Mouse (Mus musculus) forebrain, embryonic 13.5 days (tissue): ENCODE data around the gene Zc2hc1c. TPM values are rescaled to one million over a fixed set of nuclear protein-coding genes. Genes with fewer than 3 reads are reported as not detected.
"Not testable (repeated sequence)": the region's sequence is repeated elsewhere in the genome, so short reads cannot be mapped to it uniquely, and the experiment has no call there.

Source experiments
- ATAC-seq: fragments of 200-750 bp; cut with Nextera tagmentation; 2 replicates; pipeline ENCODE4 v1.8.0; 2017
- H3K27ac ChIP-seq: fragments of 300-500 bp; sonication (generic); 2 replicates; pipeline ENCODE4 v1.5.1; 2015; ENCODE audit warnings: inconsistent platforms, mild to moderate bottlenecking, moderate library complexity
- H3K27me3 ChIP-seq: fragments of 300-500 bp; sonication (generic); 2 replicates; pipeline ENCODE4 v1.6.1; 2015; ENCODE audit warnings: mild to moderate bottlenecking, inconsistent platforms
- H3K36me3 ChIP-seq: fragments of 300-500 bp; sonication (generic); 2 replicates; pipeline ENCODE4 v1.6.1; 2015; ENCODE audit warnings: mild to moderate bottlenecking, inconsistent platforms; ENCODE audit not compliant: poor library complexity, severe bottlenecking
- H3K4me1 ChIP-seq: fragments of 300-500 bp; sonication (generic); 2 replicates; pipeline ENCODE4 v1.6.1; 2015; ENCODE audit warnings: inconsistent platforms
- H3K4me2 ChIP-seq: fragments of 300-500 bp; sonication (generic); 2 replicates; pipeline ENCODE4 v1.6.1; 2015; ENCODE audit warnings: inconsistent platforms, mild to moderate bottlenecking, moderate library complexity
- H3K4me3 ChIP-seq: fragments of 300-500 bp; sonication (generic); 2 replicates; pipeline ENCODE4 v1.5.1; 2015; ENCODE audit warnings: mild to moderate bottlenecking, inconsistent platforms
- H3K9ac ChIP-seq: fragments of 300-500 bp; sonication (generic); 2 replicates; pipeline ENCODE4 v1.6.1; 2015; ENCODE audit warnings: mild to moderate bottlenecking, inconsistent platforms
- H3K9me3 ChIP-seq: fragments of 300-500 bp; sonication (generic); replicated peaks from 2 replicates; pipeline ENCODE4 v1.6.1; 2016; ENCODE audit warnings: inconsistent platforms
- WGBS: fragments of 180-500 bp; shearing (Covaris S2); methylation state at CpG from one replicate; pipeline ENCODE4 v1.1.7; 2015; 5-methylcytosine and 5-hydroxymethylcytosine counted together
- polyA plus RNA-seq: library from polyadenylated mRNA; unstranded; fragments of >200 nt; fragmentation: Nextera tagmentation; extraction: Ambion mirVana; gene quantifications from 2 replicates; pipeline ENCODE4 v1.2.1, GENCODE M21; 2015

Gene Zc2hc1c
- polyA plus RNA-seq, 1 experiment from 2014 or later: 1.0 TPM

DNA sequence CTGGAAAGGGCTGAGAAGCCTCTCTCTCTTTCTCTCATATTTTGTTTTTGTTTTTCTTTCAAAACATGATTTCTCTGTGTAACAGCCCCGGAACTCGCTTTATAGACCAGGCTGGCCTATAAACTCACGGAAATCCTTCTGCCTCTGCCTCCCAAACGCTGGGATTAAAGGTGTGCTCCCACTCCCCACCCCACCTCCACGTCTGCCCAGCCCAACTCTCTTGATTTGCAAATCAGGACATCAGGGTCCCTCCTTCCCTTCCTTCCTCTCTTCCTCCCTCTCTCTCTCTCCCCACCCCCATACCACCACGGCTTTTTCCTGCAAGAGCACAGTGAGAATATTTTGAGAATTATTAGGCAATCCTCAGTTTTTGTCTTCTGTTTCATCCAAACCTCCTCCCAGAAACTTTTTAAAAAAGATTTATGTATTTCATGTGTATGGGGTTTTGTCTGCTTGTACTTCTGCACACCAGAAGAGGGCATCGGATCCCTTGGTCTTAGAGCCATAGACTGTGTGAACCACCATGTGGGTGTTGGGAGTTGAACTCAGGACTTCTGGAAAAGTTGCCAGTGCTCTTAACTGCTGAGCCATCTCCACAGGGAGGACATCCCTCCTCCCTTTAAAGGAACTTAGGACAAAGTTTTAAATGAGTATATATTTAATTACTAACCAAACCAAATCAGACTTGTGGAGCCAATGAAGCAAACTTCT is 17.1 kb upstream of the Zc2hc1c start:
- WGBS: 79% methylated on average over 7 of the region's 7 CpGs

DNA sequence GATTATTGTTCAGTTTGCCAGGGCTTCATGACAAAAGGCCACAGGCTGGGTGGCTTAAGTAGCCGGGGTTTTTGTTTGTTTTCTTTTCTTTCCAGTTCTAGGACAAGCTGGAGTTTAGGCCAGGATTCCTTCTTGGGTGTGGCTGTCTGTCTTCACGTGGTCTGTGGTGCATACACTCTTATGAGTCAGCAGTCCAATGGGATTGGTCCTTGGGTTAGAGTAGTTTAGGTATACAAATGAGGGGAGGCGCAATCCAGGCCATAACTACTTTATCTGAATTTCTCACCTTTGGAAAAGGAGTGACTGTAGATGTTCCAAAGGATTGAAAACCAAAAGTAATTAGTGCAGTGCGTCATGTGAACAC is 16.6 kb upstream of the Zc2hc1c start:
- Histone ChIP-seq H3K27ac (no peak overlapping the region), H3K4me1 (peaks cover 5% of the 10 kb centered on the region), H3K27me3 (no peaks in the 10 kb centered on the region), H3K4me3 (no peak overlapping the region), H3K36me3 (peaks cover 17% of the 10 kb centered on the region), H3K9ac (no peak overlapping the region), H3K4me2 (no peak overlapping the region), H3K9me3 (no peaks in the 10 kb centered on the region)
- ATAC-seq: no peak
- WGBS: 74% methylated on average over 4 of the region's 4 CpGs

More for the DNA sequence above, 17.1 kb upstream of the Zc2hc1c start:
- no peak overlapping the region for H3K4me3 ChIP-seq
- no peak overlapping the region for H3K27ac ChIP-seq
- no peak overlapping the region for H3K4me2 ChIP-seq
- peaks cover 5% of the 10 kb centered on the region for H3K4me1 ChIP-seq
- H3K36me3 ChIP-seq: peaks cover 17% of the 10 kb centered on the region
- H3K9ac ChIP-seq: no peak overlapping the region
- ATAC-seq: no peak
- H3K27me3 ChIP-seq: no peaks in the 10 kb centered on the region
- H3K9me3 ChIP-seq: no peaks in the 10 kb centered on the region

DNA sequence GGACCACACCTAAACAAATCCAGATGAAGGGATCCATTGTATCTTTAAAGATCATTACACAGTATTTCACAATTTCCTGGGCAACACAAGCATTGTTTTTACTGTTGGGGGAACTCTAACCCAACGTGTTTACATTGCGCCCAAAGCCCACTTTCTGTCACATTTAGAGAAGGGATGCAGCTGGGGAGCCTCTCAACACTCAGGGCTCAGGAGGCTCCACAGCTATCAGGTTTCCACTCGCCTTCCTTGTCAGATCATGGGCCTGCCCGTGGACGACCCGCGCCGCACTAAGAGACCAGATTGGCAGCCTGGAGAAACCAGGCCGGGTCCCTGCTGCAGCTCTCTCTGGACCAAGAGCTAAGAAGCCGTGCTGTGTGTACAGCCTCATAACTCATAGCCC is 14.9 kb upstream of the Zc2hc1c start:
- Histone ChIP-seq H3K4me3 (no peak overlapping the region), H3K27me3 (no peaks in the 10 kb centered on the region), H3K4me2 (no peak overlapping the region), H3K4me1 (peaks cover 5% of the 10 kb centered on the region), H3K36me3 (peaks cover 7% of the 10 kb centered on the region; the same call in 1 of the 2 replicates), H3K27ac (no peak overlapping the region), H3K9me3 (no peaks in the 10 kb centered on the region), H3K9ac (no peak overlapping the region)
- 91% methylated on average over 10 of the region's 10 CpGs for whole genome bisulfite sequencing
- no peak for ATAC-seq

DNA sequence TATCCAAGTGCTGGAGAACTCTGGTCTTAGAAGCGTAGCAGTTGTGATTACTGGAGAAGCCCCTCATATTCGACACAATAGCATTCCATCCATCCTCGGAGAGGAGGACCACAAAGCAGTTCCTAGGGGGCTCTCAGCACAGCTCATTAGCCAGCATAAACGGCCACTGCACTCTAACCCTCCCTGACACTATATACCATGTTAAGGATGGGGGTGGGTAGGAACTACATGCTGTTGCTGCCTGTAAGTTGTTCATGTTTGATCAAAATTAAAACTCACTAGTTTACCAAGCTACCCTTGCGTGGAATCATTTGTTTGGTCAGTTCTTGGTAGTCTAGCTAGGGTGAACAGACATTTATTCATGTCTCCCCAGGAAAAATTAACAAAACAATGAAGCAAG is 12.1 kb upstream of the Zc2hc1c start:
- 55% methylated on average over 5 of the region's 5 CpGs for WGBS

DNA sequence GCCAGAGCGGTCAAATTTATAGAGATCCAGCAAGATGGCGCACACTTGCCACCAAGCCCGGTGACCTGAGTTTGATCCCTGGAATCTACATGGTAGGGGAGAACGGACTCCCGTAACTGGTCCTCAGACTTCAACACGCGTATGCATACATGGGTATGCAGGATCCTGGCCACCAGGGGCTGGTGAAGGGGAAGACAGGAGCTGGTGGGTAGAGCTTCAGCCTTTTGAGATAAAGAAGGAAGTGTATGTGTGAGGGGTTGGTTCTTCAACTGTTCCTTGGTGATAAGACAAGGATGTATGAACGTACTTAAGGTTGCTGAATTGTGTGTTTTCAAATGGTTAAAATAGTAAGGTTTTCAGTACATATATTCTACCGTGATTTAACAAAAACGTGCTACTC is 9.5 kb upstream of the Zc2hc1c start:
- no peaks in the 10 kb centered on the region for H3K27me3 ChIP-seq
- no peaks in the 10 kb centered on the region for H3K9me3 ChIP-seq
- no peak overlapping the region for H3K9ac ChIP-seq
- 93% methylated on average over 10 of the region's 10 CpGs for WGBS
- H3K27ac ChIP-seq: no peak overlapping the region
- ATAC-seq: no peak
- H3K4me3 ChIP-seq: no peak overlapping the region
- H3K36me3 ChIP-seq: peaks cover 7% of the 10 kb centered on the region; the same call in 1 of the 2 replicates
- no peak overlapping the region for H3K4me2 ChIP-seq
- H3K4me1 ChIP-seq: peaks cover 15% of the 10 kb centered on the region

More for the DNA sequence above, 12.1 kb upstream of the Zc2hc1c start:
- no peak for ATAC-seq
- Histone ChIP-seq H3K4me1 (peaks cover 12% of the 10 kb centered on the region), H3K36me3 (peaks cover 7% of the 10 kb centered on the region; the same call in 1 of the 2 replicates), H3K4me3 (no peak overlapping the region), H3K9ac (no peak overlapping the region), H3K27me3 (no peaks in the 10 kb centered on the region), H3K9me3 (no peaks in the 10 kb centered on the region), H3K27ac (no peak overlapping the region), H3K4me2 (no peak overlapping the region)

DNA sequence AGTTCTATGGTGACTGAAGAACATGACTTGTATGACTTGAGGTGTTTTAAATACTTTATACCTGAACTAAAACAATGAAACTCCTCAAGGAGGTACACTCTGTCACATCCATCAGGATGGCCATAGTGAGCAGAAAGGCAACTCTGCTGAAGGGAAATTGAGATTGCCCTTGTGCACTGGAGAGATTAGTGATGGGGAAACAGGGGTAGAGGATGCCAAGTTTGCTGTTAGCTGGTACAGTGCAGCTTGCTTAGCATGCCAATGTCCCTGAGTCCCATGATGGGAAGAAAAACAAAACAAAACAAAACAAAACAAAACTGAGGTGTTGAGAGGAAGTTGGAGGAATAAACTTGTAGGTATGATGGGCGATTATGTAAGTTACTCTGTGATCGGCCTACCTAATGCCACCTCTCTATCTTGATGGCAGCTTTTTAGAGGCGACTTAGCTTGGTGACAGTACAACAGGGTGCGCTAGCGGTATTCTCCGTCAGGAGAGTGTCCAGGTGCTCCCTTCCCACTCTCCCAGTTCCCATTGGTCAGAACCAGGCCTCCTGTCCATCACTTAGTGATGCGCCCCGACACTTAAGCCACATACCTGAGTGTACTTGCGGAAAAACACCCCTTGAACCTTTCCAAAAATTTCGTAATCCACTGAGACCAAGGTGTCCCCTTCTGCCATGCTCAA is 8.9 kb upstream of the Zc2hc1c start:
- Histone ChIP-seq H3K36me3 (peaks cover 6% of the 10 kb centered on the region; the same call in 1 of the 2 replicates), H3K27ac (0 out of 2 replicates have a peak overlapping the region, but pooled peaks have one; percentile 72), H3K4me2 (peak overlapping the region; percentile 86), H3K4me1 (peaks cover 15% of the 10 kb centered on the region), H3K9me3 (no peaks in the 10 kb centered on the region), H3K4me3 (peak overlapping the region; percentile 81), H3K9ac (peak overlapping the region; percentile 90), H3K27me3 (no peaks in the 10 kb centered on the region)
- peak; percentile 44; the same call in 1 of the 2 replicates for ATAC-seq
- 9% methylated on average over 10 of the region's 10 CpGs for WGBS

DNA sequence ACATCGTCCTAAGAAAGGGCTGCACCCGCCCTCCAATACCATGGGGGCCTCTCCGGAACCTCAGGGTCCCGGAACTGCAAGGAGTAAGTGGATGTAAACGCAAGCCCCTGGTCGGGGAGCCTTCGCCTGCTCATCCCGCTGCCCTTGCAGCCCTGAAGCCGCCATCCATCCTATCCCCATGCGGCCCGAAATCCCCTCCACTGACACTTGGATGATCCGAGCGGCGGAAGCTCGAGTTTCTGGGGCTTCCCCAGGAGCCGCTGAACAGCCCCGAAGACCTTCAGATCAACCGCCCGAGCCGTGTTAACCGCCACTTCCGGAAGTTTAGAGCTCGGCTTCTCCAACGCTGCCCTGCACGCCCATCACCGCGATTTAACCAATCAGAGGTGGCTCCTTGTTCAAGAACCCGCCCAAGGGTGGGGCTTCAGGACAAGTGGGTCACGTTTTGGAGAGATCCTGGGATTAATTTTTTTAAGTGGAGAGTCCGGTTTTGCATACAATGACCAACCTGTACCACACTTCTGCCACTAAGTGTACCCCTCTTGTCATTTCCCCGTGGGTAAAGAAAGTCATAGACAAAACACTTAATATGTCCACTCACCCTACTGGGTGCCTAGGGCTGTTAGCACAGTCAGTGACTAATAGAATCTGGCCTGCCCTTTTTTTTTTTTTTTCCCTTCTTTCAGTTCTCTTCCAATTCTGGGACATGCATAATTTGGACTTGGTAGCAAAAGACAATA is 8.1 kb upstream of the Zc2hc1c start:
- Histone ChIP-seq H3K27ac (peak overlapping the region; percentile 72; the same call in 1 of the 2 replicates), H3K27me3 (no peaks in the 10 kb centered on the region), H3K4me3 (peak overlapping the region; percentile 81), H3K36me3 (no peaks in the 10 kb centered on the region), H3K4me1 (peaks cover 15% of the 10 kb centered on the region), H3K9me3 (no peaks in the 10 kb centered on the region), H3K4me2 (peak overlapping the region; percentile 86), H3K9ac (peak overlapping the region; percentile 90)
- WGBS: under 1% methylated on average over 31 of the region's 31 CpGs
- peak; percentile 99 for ATAC-seq

DNA sequence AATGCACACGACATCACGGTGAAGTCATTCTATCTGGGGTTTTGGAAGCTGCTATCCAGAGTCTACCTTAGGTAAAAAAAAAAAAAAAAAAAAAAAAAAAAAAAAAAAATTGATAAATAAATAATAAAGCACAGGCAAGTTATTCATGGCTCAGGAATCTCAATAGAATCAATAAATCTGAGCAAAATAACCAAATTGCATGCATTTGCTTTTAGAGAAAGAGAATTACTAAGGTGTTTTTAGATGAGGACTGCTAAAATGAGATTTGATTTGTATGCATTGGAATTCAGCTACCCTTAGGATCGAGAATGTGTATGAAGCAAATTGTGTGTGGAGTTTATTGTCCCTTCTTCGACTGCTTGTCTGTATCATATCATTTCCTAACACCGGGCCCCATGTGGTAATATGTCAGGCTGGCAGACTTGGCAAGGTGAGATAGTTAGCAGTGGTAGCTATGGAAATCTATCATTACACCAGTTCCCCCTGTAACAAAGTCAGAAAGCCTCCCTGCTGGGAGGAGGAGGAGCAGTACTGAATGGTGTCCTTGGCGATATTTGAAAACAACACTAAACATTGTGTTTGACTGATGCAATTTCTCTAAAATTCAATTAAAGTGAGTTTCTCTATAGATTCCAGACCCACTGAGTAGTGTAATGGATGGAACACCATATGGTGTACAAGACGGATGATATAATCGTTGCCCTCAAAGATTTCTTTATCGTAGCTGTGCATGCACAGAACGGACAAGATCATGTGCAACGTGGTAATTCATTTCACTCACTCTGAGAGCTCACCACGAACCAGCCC is 7.3 kb upstream of the Zc2hc1c start:
- WGBS: 48% methylated on average over 12 of the region's 12 CpGs
- Histone ChIP-seq H3K27me3 (no peaks in the 10 kb centered on the region), H3K9ac (no peak overlapping the region), H3K9me3 (no peaks in the 10 kb centered on the region), H3K4me2 (peak overlapping the region; percentile 86), H3K4me3 (peak overlapping the region; percentile 81), H3K4me1 (peaks cover 15% of the 10 kb centered on the region), H3K36me3 (no peaks in the 10 kb centered on the region), H3K27ac (peak overlapping the region; percentile 40; the same call in 1 of the 2 replicates)
- ATAC-seq: no peak; the same call in 1 of the 2 replicates

DNA sequence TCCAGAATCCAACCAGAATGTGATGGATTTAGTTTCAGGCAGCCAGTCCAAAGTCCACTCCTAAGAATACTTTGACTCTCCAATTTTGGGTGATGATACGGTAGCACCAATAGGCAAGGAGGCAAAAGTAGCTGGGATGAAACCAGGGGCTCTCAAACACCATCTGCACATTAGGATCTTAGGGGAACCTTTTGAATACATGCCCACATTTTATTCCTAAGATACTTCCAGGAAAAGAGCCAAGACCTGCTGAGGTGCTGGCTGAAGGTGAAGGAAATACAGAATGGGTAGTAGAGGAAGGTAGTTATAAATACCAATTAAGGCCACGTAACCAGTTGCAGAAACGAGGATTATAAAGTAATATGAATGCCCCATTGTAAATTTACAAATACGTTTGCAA is 6.6 kb upstream of the Zc2hc1c start:
- WGBS: 79% methylated on average over 2 of the region's 4 CpGs
- H3K4me2 ChIP-seq: peak overlapping the region; percentile 14; the same call in 1 of the 2 replicates
- H3K4me1 ChIP-seq: peaks cover 15% of the 10 kb centered on the region
- not testable (repeated sequence) for H3K27me3 ChIP-seq, ATAC-seq, H3K9me3 ChIP-seq, H3K9ac ChIP-seq, H3K4me3 ChIP-seq, H3K36me3 ChIP-seq
- peak overlapping the region; percentile 40; the same call in 1 of the 2 replicates for H3K27ac ChIP-seq

DNA sequence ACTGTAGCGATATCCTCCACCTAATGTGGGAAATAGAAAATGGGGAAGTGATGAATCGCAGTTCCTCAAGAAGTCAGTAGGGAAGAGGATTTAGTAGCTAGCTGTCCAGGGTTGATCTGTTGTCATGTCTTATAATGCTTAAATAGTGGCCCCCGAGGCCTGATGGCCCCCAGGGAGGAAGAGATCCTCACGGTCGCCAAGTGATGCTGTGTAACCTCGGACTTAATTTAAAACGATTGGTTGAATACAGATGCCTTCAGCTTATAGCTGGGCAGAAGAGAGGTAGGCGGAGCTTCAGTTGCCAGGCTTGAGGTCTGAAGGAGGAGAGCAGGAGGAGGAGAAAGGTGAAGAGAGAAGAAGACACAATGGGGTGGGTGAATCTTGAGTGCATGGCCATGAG is 4.1 kb upstream of the Zc2hc1c start:
- Histone ChIP-seq H3K4me3 (no peak overlapping the region), H3K27me3 (no peaks in the 10 kb centered on the region), H3K4me1 (peaks cover 24% of the 10 kb centered on the region), H3K27ac (no peak overlapping the region), H3K4me2 (no peak overlapping the region), H3K9ac (no peak overlapping the region), H3K36me3 (no peaks in the 10 kb centered on the region), H3K9me3 (no peaks in the 10 kb centered on the region)
- WGBS: 71% methylated on average over 8 of the region's 8 CpGs
- no peak for ATAC-seq

DNA sequence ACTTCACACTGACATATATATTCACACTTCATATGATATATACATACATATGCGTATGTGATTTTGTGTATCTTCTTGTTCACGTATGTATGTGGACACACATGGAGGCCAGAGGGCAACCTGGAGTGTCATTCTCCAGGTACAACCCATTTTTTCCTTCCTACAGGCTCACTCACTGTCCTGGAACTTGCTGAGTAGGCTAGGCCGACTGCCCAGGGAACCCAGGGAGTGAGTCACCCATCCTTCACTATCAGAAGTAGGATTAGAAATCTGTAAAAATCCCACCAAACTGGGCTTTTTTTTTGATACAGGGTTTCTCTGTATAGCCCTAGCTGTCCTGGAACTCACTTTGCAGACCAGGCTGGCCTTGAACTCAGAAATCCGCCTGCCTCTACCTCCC is 3.4 kb upstream of the Zc2hc1c start:
- Histone ChIP-seq H3K4me3 (no peak overlapping the region), H3K4me1 (peaks cover 19% of the 10 kb centered on the region), H3K27ac (no peak overlapping the region), H3K4me2 (no peak overlapping the region), H3K27me3 (no peaks in the 10 kb centered on the region), H3K36me3 (no peaks in the 10 kb centered on the region), H3K9me3 (no peaks in the 10 kb centered on the region), H3K9ac (no peak overlapping the region)
- 92% methylated on average over 4 of the region's 4 CpGs for WGBS
- no peak for ATAC-seq
